ENCODE assay signal across 25 mouse cellular contexts in the genomic region with DNA sequence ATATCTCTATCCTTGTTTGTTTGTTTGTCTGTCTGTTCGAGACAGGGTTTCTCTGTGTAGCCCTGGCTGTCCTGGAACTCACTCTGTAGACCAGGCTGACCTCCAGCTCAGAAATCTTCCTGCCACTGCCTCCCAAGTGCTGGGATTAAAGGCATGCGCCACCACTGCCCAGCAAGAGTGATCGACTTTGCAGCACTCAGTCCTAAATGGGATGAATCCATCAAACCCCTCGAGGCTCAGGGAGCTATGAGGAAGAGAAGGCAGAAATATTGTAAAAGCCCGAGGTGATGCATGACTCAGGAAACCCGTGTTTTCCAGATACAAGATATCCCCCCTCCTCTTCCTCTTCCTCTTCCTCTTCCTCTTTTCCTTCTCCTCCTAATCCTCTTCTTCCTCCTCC. TPM values are rescaled to one million over a fixed set of nuclear protein-coding genes. Genes with fewer than 3 reads are reported as not detected.
"Had no signal": no experiment of that assay in that cellular context is flagged by ENCODE, and none has a peak within 500 bp of the region (broad histone marks: within the 10 kb centered on the region; RNA-seq: fewer than 3 reads in every experiment).

No protein-coding gene starts in this region.

- H3K4me2 ChIP-seq: limb, embryonic 13.5 days; liver, embryonic 12.5 days; liver, embryonic 15.5 days; lung, embryonic 15.5 days; midbrain, embryonic 13.5 days; neural tube, embryonic 13.5 days had no signal

- H3K4me3 ChIP-seq: limb, embryonic 10.5 days; limb, embryonic 13.5 days; liver, embryonic 12.5 days; liver, embryonic 15.5 days; lung, embryonic 15.5 days; megakaryocyte, embryonic 14.5 days; midbrain, embryonic 10.5 days; midbrain, embryonic 13.5 days; myocyte; neural tube, embryonic 13.5 days had no signal

- H3K9me3 ChIP-seq: limb, embryonic 10.5 days; limb, embryonic 13.5 days; liver, embryonic 12.5 days; liver, embryonic 15.5 days; lung, embryonic 15.5 days; megakaryocyte, embryonic 14.5 days; midbrain, embryonic 10.5 days; midbrain, embryonic 13.5 days; neural tube, embryonic 13.5 days had no signal

- H3K9ac ChIP-seq: limb, embryonic 13.5 days; liver, embryonic 12.5 days; liver, embryonic 15.5 days; lung, embryonic 15.5 days; midbrain, embryonic 13.5 days; neural tube, embryonic 13.5 days had no signal

- H3K27ac ChIP-seq: limb, embryonic 10.5 days; limb, embryonic 13.5 days; liver, embryonic 12.5 days; liver, embryonic 15.5 days; lung, embryonic 15.5 days; midbrain, embryonic 10.5 days; midbrain, embryonic 13.5 days; neural tube, embryonic 13.5 days had no signal

- H3K36me3 ChIP-seq: limb, embryonic 10.5 days; limb, embryonic 13.5 days; liver, embryonic 12.5 days; liver, embryonic 15.5 days; lung, embryonic 15.5 days; midbrain, embryonic 10.5 days; midbrain, embryonic 13.5 days; neural tube, embryonic 13.5 days had no signal

- H3K27me3 ChIP-seq: limb, embryonic 13.5 days; liver, embryonic 12.5 days; lung, embryonic 15.5 days; megakaryocyte, embryonic 14.5 days; midbrain, embryonic 13.5 days; neural tube, embryonic 13.5 days had no signal

- DNase-seq: kidney, postnatal 14 days; kidney, postnatal 4 days; liver; lung, adult 18-20 months; lung, postnatal 10 days; lung, postnatal 36 days; retina, postnatal 1 day; right cerebral cortex, postnatal 25 days; thymus, adult 2 months; thymus, postnatal 14 days; thymus, postnatal 4 days had no signal

- H3K4me1 ChIP-seq: limb, embryonic 10.5 days; limb, embryonic 13.5 days; liver, embryonic 15.5 days; lung, embryonic 15.5 days; midbrain, embryonic 13.5 days; neural tube, embryonic 13.5 days had no signal

- ATAC-seq: liver, embryonic 12.5 days; midbrain, embryonic 13.5 days; midbrain, embryonic 16.5 days had no signal

RNA-seq across cellular contexts. Expression of a gene that starts 10.1 kb away (rescaled TPM):
- polyA plus RNA-seq: limb, embryonic 10.5 days; limb, embryonic 13.5 days; liver, embryonic 12.5 days; liver, embryonic 15.5 days; lung, embryonic 15.5 days; midbrain, embryonic 10.5 days; midbrain, embryonic 13.5 days; midbrain, embryonic 16.5 days; neural tube, embryonic 13.5 days; stomach, embryonic 16.5 days had no signal

RNA-seq across cellular contexts. Expression of a gene that starts 19.1 kb away (rescaled TPM):
- total RNA-seq: layer of hippocampus, adult 18-20 months; layer of hippocampus, postnatal 14 days had no signal
